Mouse (Mus musculus) lung, postnatal 0 days (tissue): ENCODE data around the gene Capn8. TPM values are rescaled to one million over a fixed set of nuclear protein-coding genes. Genes with fewer than 3 reads are reported as not detected.
A peak's percentile ranks its signal among the peaks of the same experiment; 100 is the strongest.

Experiments
- ATAC-seq: fragments of 200-750 bp; cut with Nextera tagmentation; 2 replicates; pipeline ENCODE4 v1.8.0; 2017; ENCODE audit warnings: moderate library complexity
- DNase-seq: peaks from one replicate; pipeline ENCODE4 v3.0.0-alpha.2; 2016; ENCODE audit warnings: low spot score
- H3K27ac ChIP-seq: fragments of 300-500 bp; sonication (generic); 2 replicates; pipeline ENCODE4 v1.5.1; 2014; ENCODE audit warnings: antibody characterized with exemption, mild to moderate bottlenecking, low read length, mixed read lengths
- H3K27me3 ChIP-seq: fragments of 300-500 bp; sonication (generic); replicated peaks from 2 replicates; pipeline ENCODE4 v1.6.1; 2014; ENCODE audit warnings: low read length, mixed read lengths; ENCODE audit not compliant: insufficient read depth
- H3K36me3 ChIP-seq: fragments of 300-500 bp; sonication (generic); 2 replicates; pipeline ENCODE4 v1.6.1; 2014; ENCODE audit warnings: low read length, mixed read lengths; ENCODE audit not compliant: insufficient read depth
- H3K4me1 ChIP-seq: fragments of 300-500 bp; sonication (generic); 2 replicates; pipeline ENCODE4 v1.6.1; 2014; ENCODE audit warnings: antibody characterized with exemption, low read depth, low read length, mixed read lengths; ENCODE audit not compliant: insufficient read depth
- H3K4me2 ChIP-seq: fragments of 300-500 bp; sonication (generic); replicated peaks from 2 replicates; pipeline ENCODE4 v1.6.1; 2014; ENCODE audit warnings: low read depth, mild to moderate bottlenecking, low read length, moderate library complexity, mixed read lengths
- H3K4me3 ChIP-seq: fragments of 300-500 bp; sonication (generic); 2 replicates; pipeline ENCODE4 v1.5.1; 2014; ENCODE audit warnings: low read depth, low read length
- H3K9ac ChIP-seq: fragments of 300-500 bp; sonication (generic); replicated peaks from 2 replicates; pipeline ENCODE4 v1.6.1; 2014; ENCODE audit warnings: low read depth, mild to moderate bottlenecking
- H3K9me3 ChIP-seq: fragments of 300-500 bp; sonication (generic); 2 replicates; pipeline ENCODE4 v1.6.1; 2016; ENCODE audit warnings: low read length, mixed read lengths
- CTCF ChIP-seq: IDR thresholded peaks from 2 replicates; pipeline ENCODE4 v1.5.1; 2016; ENCODE audit warnings: antibody characterized with exemption, mild to moderate bottlenecking
- EP300 ChIP-seq: IDR thresholded peaks from 2 replicates; pipeline ENCODE4 v1.6.1; 2016; ENCODE audit warnings: antibody characterized with exemption, mild to moderate bottlenecking, control low read depth
- WGBS: fragments of 180-500 bp; shearing (Covaris S2); extraction: QIAGEN DNeasy Blood & Tissue Kit; methylation state at CpG from one replicate; pipeline ENCODE4 v1.1.7; 2014; 5-methylcytosine and 5-hydroxymethylcytosine counted together
- polyA plus RNA-seq: library from polyadenylated mRNA; unstranded; fragments of >200 nt; fragmentation: Nextera tagmentation; extraction: Ambion mirVana; gene quantifications from 2 replicates; pipeline ENCODE4 v1.2.1, GENCODE M21; 2015

The Capn8 gene
- polyA plus RNA-seq, 1 experiment from 2014 or later = 0.25 TPM

DNA sequence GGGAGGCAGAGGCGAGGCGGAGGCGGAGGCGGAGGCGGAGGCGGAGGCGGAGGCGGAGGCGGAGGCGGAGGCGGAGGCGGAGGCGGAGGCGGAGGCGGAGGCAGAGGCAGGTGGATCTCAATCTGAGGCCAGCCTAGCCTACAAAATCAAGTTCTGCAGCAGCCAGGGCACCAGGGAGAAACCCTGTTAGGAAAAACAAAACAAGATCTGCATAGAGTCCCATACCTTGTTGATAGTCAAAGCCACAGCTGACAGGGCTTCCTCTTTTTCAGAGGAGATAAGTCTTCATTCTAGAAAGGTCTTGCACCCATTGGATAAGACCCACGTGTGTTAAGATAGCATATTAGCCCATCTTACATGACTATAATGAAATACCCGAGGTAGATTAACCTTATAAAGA lies 113.3 kb downstream of the Capn8 start:
- TF ChIP-seq CTCF (no peak), EP300 (no peak)

DNA sequence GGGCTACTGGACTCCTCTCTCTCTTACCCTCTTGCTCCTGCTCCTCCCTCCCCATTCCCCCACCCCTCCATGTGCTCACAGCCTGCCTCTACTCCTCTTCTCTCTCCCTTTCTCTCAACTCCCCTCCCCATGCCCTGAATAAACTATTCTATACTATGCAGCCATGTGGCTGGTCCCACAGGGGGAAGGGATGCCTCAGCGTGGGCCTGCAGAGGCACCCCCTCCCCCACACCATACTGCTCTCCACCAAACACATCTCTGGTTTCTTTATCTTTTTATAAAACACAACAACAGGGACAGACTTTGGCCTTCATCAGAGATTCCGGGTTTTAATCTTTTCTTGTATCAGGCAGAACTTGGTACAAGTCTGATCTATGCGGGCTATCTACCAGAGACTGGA lies 114.4 kb downstream of the Capn8 start:
- H3K36me3 ChIP-seq = no peaks in the 10 kb centered on the region
- no peak overlapping the region for H3K4me2 ChIP-seq
- H3K9ac ChIP-seq = no peak overlapping the region
- no peak for ATAC-seq
- no peaks in the 10 kb centered on the region for H3K9me3 ChIP-seq
- no peak overlapping the region for H3K4me3 ChIP-seq
- H3K27ac ChIP-seq = peak overlapping the region; percentile 48
- peaks cover 3% of the 10 kb centered on the region; the same call in 1 of the 2 replicates for H3K4me1 ChIP-seq
- no peak for DNase-seq
- WGBS = 43% methylated on average over 3 of the region's 3 CpGs
- no peak for TF ChIP-seq CTCF
- no peak for TF ChIP-seq EP300
- no peaks in the 10 kb centered on the region for H3K27me3 ChIP-seq

More for the DNA sequence above, 113.3 kb downstream of the Capn8 start:
- no peak overlapping the region for H3K9ac ChIP-seq
- no peak overlapping the region for H3K27ac ChIP-seq
- no peaks in the 10 kb centered on the region for H3K36me3 ChIP-seq
- no peaks in the 10 kb centered on the region for H3K9me3 ChIP-seq
- no peaks in the 10 kb centered on the region for H3K27me3 ChIP-seq
- DNase-seq (no peak), ATAC-seq (no peak)
- H3K4me3 ChIP-seq = no peak overlapping the region
- no peak overlapping the region for H3K4me2 ChIP-seq
- H3K4me1 ChIP-seq = peaks cover 3% of the 10 kb centered on the region; the same call in 1 of the 2 replicates
- whole genome bisulfite sequencing = 94% methylated on average over 17 of the region's 17 CpGs

DNA sequence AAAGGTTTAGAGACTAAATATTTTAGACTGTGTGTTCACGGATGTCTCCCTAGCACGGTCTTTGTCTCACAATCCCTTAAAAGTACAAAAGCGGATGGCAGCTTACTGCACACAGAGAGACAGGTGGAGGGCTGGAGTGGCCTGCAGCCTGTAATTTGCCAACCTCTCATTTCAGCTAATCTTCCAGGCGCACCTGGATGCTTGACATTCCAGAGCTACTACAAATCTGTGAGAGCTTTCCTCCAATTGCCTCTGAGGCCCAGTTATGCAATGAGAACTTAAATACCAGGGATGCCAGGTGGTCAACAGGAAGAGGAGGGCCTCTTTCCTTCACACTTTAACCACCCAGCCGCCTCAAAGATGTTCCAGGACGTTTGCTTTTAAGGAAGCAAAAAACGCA lies 114.8 kb downstream of the Capn8 start:
- H3K27ac ChIP-seq = peak overlapping the region; percentile 81
- H3K27me3 ChIP-seq = no peaks in the 10 kb centered on the region
- ATAC-seq (peak; percentile 84), DNase-seq (peak; percentile 92)
- no peak overlapping the region for H3K9ac ChIP-seq
- H3K4me2 ChIP-seq = peak overlapping the region; percentile 27; the same call in 1 of the 2 replicates
- no peaks in the 10 kb centered on the region for H3K36me3 ChIP-seq
- TF ChIP-seq CTCF (no peak), EP300 (peak; percentile 99)
- WGBS = 39% methylated on average over 7 of the region's 7 CpGs
- H3K4me1 ChIP-seq = peaks cover 3% of the 10 kb centered on the region; the same call in 1 of the 2 replicates
- H3K4me3 ChIP-seq = no peak overlapping the region
- H3K9me3 ChIP-seq = no peaks in the 10 kb centered on the region

Other genes starting within 250 kb of the Capn8 start
- gene Fbxo28, start 223.4 kb upstream of the Capn8 start, polyA plus RNA-seq = 9.8 and 12.5 TPM in 2 replicates
- 27.0 and 30.1 TPM in 2 replicates for gene Trp53bp2, start 155.8 kb upstream of the Capn8 start, polyA plus RNA-seq
- gene Capn2, start 47.4 kb upstream of the Capn8 start, polyA plus RNA-seq = 135 and 149 TPM in 2 replicates
- gene Ccdc185, start 184.2 kb downstream of the Capn8 start, polyA plus RNA-seq = not detected in 2 replicates
- 13.3 and 14.7 TPM in 2 replicates for gene Susd4, start 198.9 kb downstream of the Capn8 start, polyA plus RNA-seq